Mouse (Mus musculus): ENCODE results near the gene Ifrd2.

The Ifrd2 gene

DNA sequence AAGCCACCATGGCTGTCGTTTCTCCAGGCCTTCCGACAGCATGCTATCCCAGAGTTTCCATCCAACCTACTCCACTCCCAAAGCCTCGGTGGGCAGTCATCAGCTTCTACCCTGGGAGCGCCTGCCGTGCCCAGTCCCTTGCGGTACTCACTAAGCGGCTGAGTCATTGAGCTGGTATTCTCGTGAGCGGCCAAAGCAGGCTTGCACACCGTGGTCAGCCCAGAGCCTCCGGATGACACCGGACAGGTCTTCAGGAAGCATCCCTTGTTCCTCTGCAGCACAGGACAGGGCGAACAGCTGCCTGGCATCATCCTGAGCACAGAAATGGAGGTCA lies 32.1 kb downstream of the Ifrd2 start:
- DNase-seq (ENCODE audit: low read depth, low spot score): no peak

- DNase-seq (ENCODE audit: low read depth, low spot score): no peak
These were observed 33.5 kb downstream of the Ifrd2 start for GRCm38 (mm10) chr9:107620954-107621353.

GRCm38 (mm10) chr9:107624539-107624938 lies 37.1 kb downstream of the Ifrd2 start:
- no peak for DNase-seq (ENCODE audit: low read depth, low spot score)

DNA sequence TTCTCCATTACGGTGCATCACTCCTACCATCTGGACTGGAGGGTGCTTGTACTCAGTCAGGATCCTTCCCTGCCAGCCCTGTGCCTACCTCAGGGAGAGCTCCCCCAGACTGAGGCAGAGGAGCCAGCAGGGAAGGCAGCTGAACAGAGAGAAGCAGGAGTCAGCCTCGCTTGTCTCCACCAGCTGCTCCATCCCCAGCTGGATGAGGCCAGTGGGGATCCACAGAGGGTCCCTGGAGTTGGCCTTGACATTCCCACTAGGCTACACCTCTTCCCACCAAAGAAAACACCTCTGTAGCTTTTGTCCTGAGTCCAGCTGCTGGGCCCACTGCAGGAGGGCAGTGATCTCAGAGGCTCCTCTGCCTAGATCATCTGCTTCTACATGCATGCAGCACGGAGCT lies 37.5 kb downstream of the Ifrd2 start:
- DNase-seq (ENCODE audit: low read depth, low spot score): no peak

- DNase-seq (ENCODE audit: low read depth, low spot score): peak; percentile 64
These were observed 38.1 kb downstream of the Ifrd2 start for GRCm38 (mm10) chr9:107625351-107626128.

- no peak for DNase-seq (ENCODE audit: low read depth, low spot score)
These were observed 38.9 kb downstream of the Ifrd2 start for GRCm38 (mm10) chr9:107626158-107626843.

- DNase-seq (ENCODE audit: low read depth, low spot score): peak; percentile 98
These were observed 39.4 kb downstream of the Ifrd2 start for GRCm38 (mm10) chr9:107626844-107627277.

- no peak for DNase-seq (ENCODE audit: low read depth, low spot score)
These were observed 40.2 kb downstream of the Ifrd2 start for GRCm38 (mm10) chr9:107627387-107628255.

DNA sequence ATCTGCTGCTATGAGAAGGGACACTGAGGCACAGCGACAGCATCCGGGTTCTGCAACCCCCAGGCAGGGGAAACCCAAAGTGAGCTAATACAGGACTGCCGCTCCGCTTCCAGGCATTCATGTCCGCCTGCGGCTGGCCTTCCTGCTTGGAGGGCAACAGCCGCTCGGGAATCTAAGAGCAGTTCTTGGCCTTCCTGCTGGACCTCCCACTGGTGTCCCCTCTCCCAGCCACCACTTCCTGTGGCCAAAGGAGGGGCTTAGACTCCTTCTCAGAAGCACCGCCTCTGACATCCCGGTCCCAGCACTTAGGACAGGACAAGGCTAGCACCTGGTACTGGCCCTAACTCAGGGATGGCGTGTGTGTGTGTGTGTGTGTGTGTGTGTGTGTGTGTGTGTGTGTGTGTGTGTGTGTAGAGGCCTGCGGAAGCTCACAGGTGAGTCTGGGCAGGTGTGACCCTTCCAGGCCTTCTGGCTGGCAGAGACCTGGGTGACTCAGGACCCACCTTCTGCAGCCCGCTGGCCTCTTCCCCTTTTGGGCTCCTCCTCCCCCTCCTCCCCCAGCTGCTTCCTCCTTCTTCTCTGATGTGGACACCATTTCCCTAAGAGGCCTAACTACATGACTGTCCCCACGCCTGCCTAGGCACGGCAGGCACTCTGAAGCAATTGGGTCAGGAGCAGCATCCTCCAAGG lies 41.4 kb downstream of the Ifrd2 start:
- no peak for DNase-seq (ENCODE audit: low read depth, low spot score)

DNA sequence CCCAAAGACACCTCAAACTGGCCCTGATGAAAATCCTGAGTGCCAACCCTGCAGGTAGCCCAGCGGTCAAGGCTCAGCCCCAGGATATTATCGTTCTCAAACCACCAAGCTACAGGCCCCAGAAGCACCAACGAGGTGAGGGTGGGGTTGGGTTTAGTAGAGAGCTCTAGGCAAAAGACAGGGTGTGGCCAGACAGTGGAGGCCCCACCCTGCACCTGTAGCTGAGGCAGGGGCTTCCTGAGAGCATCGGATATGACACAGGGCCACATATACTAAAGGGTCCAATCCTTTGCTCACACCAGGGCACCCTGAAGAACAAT lies 41.9 kb downstream of the Ifrd2 start:
- DNase-seq (ENCODE audit: low read depth, low spot score): peak; percentile 42

GRCm38 (mm10) chr9:107629901-107630425 lies 42.5 kb downstream of the Ifrd2 start:
- peak; percentile 50 for DNase-seq (ENCODE audit: low read depth, low spot score)

DNA sequence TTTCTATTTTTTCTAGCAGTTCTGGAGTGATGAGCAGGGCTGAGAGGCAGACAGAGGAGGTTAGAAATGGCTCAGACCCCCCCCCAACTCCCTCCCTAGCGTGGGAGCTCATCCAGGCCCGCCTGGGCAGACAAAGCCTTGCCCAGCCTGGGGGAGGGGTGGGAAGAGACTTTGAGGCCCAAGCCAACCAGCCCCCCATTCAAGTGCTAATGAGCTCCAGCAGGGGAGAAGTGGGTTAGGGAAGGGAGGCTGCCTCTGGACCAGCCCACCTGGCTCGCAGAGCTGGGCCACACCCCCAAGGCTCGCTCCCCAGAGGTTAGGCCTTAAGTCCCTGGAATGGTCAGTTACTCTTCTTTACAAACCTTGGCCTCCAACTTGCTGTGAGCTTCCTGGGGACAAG lies 43.1 kb downstream of the Ifrd2 start:
- DNase-seq (ENCODE audit: low read depth, low spot score): peak; percentile 98

DNA sequence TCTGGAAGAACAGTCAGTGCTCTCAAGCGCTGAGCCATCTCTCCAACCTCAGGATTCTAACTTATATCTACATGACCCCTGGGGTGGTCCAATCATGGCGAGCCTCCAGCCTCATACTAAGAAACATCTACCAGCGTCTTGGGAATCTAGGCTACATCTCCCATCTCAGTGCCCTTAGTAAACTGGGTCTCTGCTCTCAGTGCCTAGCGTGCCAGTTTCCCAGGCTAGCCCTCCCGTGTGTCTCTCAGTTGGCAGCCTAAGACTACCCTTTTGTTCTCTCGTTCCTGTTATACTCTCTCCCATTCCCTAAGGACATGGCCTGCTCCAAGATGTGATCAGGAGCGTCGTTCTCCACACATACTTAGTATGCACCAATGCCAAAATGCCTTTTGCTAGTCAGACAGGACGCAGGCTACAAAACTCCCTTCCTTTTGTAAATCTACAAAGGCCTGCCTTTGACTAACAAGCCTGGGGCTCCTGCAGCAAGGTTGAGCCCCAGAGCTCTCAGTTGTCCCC lies 43.9 kb downstream of the Ifrd2 start:
- DNase-seq (ENCODE audit: low read depth, low spot score): no peak

- DNase-seq (ENCODE audit: low read depth, low spot score): no peak
These were observed 44.4 kb downstream of the Ifrd2 start for GRCm38 (mm10) chr9:107631861-107632260.

GRCm38 (mm10) chr9:107632478-107632877 lies 45.0 kb downstream of the Ifrd2 start:
- no peak for DNase-seq (ENCODE audit: low read depth, low spot score)

DNA sequence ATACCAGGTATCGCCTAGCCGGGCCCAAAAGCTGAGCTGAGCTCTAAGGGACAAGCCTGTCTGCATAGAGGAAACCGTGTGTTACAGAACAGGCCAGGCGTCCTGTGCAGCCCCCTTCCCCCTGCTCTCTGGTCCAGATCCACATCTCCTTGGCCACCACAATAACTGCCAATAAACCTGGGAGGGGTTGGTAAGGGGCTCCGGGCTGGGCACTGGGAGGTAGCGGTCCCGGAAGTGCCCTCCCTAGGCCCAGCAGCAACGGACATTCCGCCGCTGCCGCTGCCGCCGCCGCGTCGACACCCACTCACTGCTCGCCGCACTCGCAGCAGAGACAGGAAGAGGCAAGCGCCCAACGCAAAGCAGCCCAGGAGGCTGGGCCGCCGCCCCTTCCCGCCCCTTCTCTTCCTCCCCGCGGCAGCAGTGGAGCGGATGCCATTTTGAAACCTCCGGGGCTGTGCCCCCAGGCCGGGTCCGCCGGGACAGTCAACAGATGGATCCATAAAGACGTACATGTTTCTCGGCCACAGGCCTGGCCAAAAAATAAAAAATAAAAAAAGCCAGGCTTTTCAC lies 45.7 kb downstream of the Ifrd2 start:
- peak; percentile 89 for DNase-seq (ENCODE audit: low read depth, low spot score)

GRCm38 (mm10) chr9:107633661-107634405 lies 46.4 kb downstream of the Ifrd2 start:
- DNase-seq (ENCODE audit: low read depth, low spot score): no peak

GRCm38 (mm10) chr9:107634406-107635278 lies 47.2 kb downstream of the Ifrd2 start:
- DNase-seq (ENCODE audit: low read depth, low spot score): no peak

Data from ZHBTc4 (cell line).